Mouse (Mus musculus) lung, postnatal 0 days (tissue): ENCODE data around the gene Baiap2l1.

Source experiments
- CTCF ChIP-seq: IDR thresholded peaks from 2 replicates; pipeline ENCODE4 v1.5.1; 2016; ENCODE audit warnings: antibody characterized with exemption, mild to moderate bottlenecking
- EP300 ChIP-seq: IDR thresholded peaks from 2 replicates; pipeline ENCODE4 v1.6.1; 2016; ENCODE audit warnings: antibody characterized with exemption, mild to moderate bottlenecking, control low read depth

DNA sequence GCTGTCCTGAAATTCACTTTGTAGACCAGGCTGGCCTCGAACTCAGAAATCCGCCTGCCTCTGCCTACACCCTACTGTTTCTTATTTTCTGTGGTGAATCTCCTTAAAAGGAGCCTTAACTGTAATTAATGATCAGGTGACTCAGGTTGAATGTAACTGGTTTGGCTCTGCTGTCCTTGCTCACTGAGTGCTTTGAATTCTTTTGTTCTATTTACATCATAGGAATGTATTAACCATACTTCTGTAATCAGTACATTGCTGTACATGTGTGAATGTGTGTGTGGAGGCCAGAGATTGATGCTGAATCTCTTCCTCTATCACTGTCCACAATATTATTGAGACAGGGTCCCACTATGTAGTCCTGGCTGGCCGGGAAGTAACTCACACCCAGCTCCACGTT, 49.0 kb downstream of the Baiap2l1 start:
- TF ChIP-seq CTCF (no peak), EP300 (no peak)
